14 mouse cellular contexts compared by ENCODE assay signal in genomic region chr5:37998805-37999204, GRCm38 (mm10).
"Had no signal": no experiment of that assay in that cellular context is flagged by ENCODE, and none has a peak within 500 bp of the region (broad histone marks: within the 10 kb centered on the region; RNA-seq: fewer than 3 reads in every experiment).

No protein-coding gene starts in this region.

- H3K27me3 ChIP-seq: liver, embryonic 12.5 days had no signal

- ATAC-seq: liver, embryonic 12.5 days; midbrain, embryonic 16.5 days had no signal

- H3K4me1 ChIP-seq: liver, embryonic 12.5 days had no signal

- H3K4me3 ChIP-seq: liver, embryonic 12.5 days; midbrain, embryonic 10.5 days; myocyte had no signal

- H3K9me3 ChIP-seq: liver, embryonic 12.5 days; midbrain, embryonic 10.5 days had no signal

- DNase-seq: lung, adult 18-20 months; lung, embryonic 14.5 days; lung, postnatal 10 days; lung, postnatal 4 days; midbrain, embryonic 14.5 days; right cerebral cortex, postnatal 14 days; thymus, adult 18-20 months; thymus, postnatal 14 days; thymus, postnatal 36 days had no signal

- H3K27ac ChIP-seq: liver, embryonic 12.5 days; liver, embryonic 14.5 days; midbrain, embryonic 10.5 days had no signal

- H3K4me2 ChIP-seq: liver, embryonic 12.5 days; lung, embryonic 14.5 days had no signal

- H3K9ac ChIP-seq: liver, embryonic 12.5 days; liver, embryonic 14.5 days; lung, embryonic 14.5 days had no signal

- H3K36me3 ChIP-seq: liver, embryonic 12.5 days; midbrain, embryonic 10.5 days had no signal
